ENCODE assay signal across 9 mouse cellular contexts in genomic region chr6:137558840-137559239, GRCm38 (mm10).
DNase-seq lines count a peak whose midpoint lies in the region.
"Had no signal": no experiment of that assay in that cellular context is flagged by ENCODE, and none has a peak within 500 bp of the region (broad histone marks: within the 10 kb centered on the region; RNA-seq: fewer than 3 reads in every experiment).

No protein-coding gene starts in this region.

- no peak overlapping the region for H3K27ac ChIP-seq in forebrain, embryonic 10.5 days

- H3K4me3 ChIP-seq in forebrain, embryonic 10.5 days: no peak overlapping the region

- H3K27me3 ChIP-seq in forebrain, embryonic 10.5 days (ENCODE audit: poor library complexity, severe bottlenecking): no peaks in the 10 kb centered on the region

- peaks cover 11% of the 10 kb centered on the region for H3K4me1 ChIP-seq in forebrain, embryonic 10.5 days

- DNase-seq in spleen, postnatal 36 days (ENCODE audit: low spot score in 2 of 2): peak; percentile 15 to 31
- no peak for DNase-seq in spleen, adult 12 weeks (ENCODE audit: low spot score)
- DNase-seq in gastrocnemius, postnatal 25 days: peak; percentile 79
- DNase-seq in kidney, postnatal 10 days: peak; percentile 41
- peak; percentile 69 to 74 for DNase-seq in monocyte, adult 2 months (ENCODE audit: low read depth in 1 of 2, low spot score in 2 of 2)
- DNase-seq in thymus, postnatal 25 days: no peak
- no peak for DNase-seq in forebrain, embryonic 10.5 days (ENCODE audit: extremely low spot score, low spot score)
- DNase-seq in neural tube, embryonic 10.5 days (ENCODE audit: extremely low spot score, low spot score): no peak
- DNase-seq: lung, embryonic 14.5 days had no signal

- H3K9me3 ChIP-seq in forebrain, embryonic 10.5 days: no peaks in the 10 kb centered on the region

- no peaks in the 10 kb centered on the region for H3K36me3 ChIP-seq in forebrain, embryonic 10.5 days (replicated peaks)

- WGBS in forebrain, embryonic 10.5 days: 87% methylated on average over 13 of the region's 13 CpGs

Comparison
In these comparisons a context has a peak if more than half of its experiments do, and no peak if none do; other contexts are left out.
1. DNase-seq: peak in spleen, postnatal 36 days (2 of 2), gastrocnemius, postnatal 25 days (single experiment), kidney, postnatal 10 days (single experiment) and monocyte, adult 2 months (2 of 2); none in spleen, adult 12 weeks (single experiment), thymus, postnatal 25 days (single experiment), forebrain, embryonic 10.5 days (single experiment) and neural tube, embryonic 10.5 days (single experiment).